Mouse (Mus musculus): Measurements from ENCODE around the gene Smarce1. TPM values are rescaled to one million over a fixed set of nuclear protein-coding genes. Genes with fewer than 3 reads are reported as not detected.

Gene Smarce1
- total and polyA plus RNA-seq, 3 experiments: 149 to 464 (median 246) TPM

DNA sequence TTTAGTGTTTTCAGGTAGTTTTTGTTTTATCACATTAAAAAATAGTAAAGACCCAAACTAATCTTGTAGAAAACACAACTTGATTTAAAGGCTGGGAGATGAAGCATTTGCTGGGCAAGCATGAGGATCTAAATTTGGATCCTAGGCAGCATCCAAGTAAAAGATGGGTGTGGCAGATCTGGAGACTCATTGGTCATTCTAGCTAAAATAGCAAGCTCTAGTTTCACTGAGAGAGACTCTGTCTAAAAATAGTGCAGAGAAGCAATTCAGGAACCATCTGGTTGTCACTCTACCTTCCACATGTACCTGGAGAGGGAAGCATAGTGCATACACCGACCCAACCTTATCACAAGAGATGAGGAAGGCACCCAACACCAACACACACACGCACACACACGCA is 14.6 kb downstream of the Smarce1 start:
- peaks cover 79 to 96% of the 10 kb centered on the region in 2 experiments for H3K36me3 ChIP-seq (replicated peaks in 1 of 2; ENCODE audit: control insufficient read depth in 1 of 2, insufficient read depth in 1 of 2, low read length in 1 of 2)
- no peak overlapping the region for H3K9ac ChIP-seq (ENCODE audit: insufficient read depth, low read depth)
- H3K4me1 ChIP-seq (ENCODE audit: control insufficient read depth in 1 of 2, insufficient read depth in 2 of 2): peaks cover 9 to 23% of the 10 kb centered on the region in 2 experiments
- no peak overlapping the region for H3K27ac ChIP-seq (ENCODE audit: insufficient read depth, low read depth)
- H3K4me2 ChIP-seq (ENCODE audit: insufficient read depth, low read depth, poor library complexity, severe bottlenecking): no peak overlapping the region
- no peak for TF ChIP-seq HCFC1 (IDR thresholded peaks at IDR 0.05; ENCODE audit: low read depth, low read length)
- peak; percentile 79 for TF ChIP-seq MEF2A (IDR thresholded peaks at IDR 0.05; ENCODE audit: borderline replicate concordance, low read depth, low read length)
- no peak for TF ChIP-seq ZMIZ1 (IDR thresholded peaks at IDR 0.05; ENCODE audit: low read depth, low read length)
- H3K79me2 ChIP-seq (replicated peaks; ENCODE audit: control insufficient read depth, extremely low read depth, insufficient read depth, poor library complexity, severe bottlenecking): no peaks in the 10 kb centered on the region
- no peaks in the 10 kb centered on the region for H3K9me3 ChIP-seq (replicated peaks; ENCODE audit: low read length)
- dilution Hi-C loops (cut with MboI; ENCODE audit: extremely low pct_ligation_motif_present, extremely low pct_unique_long_range_greater_than_20kb, low sequenced_read_pairs) (no loop called here), in situ Hi-C loops (cut with MboI; ENCODE audit: low pct_ligation_motif_present, low pct_unique_long_range_greater_than_20kb, low sequenced_read_pairs) (no loop called here)
- no peak for DNase-seq (ENCODE audit: extremely low read depth)
- no peaks in the 10 kb centered on the region for H3K27me3 ChIP-seq (replicated peaks)
- no peak overlapping the region for H3K4me3 ChIP-seq (replicated peaks in 1 of 3; ENCODE audit: low read depth in 2 of 3, low read length in 2 of 3, poor library complexity in 1 of 3)

- H3K4me1 ChIP-seq (ENCODE audit: control insufficient read depth in 1 of 2, insufficient read depth in 2 of 2): peaks cover 8 to 17% of the 10 kb centered on the region in 2 experiments
- H3K36me3 ChIP-seq (replicated peaks in 1 of 2; ENCODE audit: control insufficient read depth in 1 of 2, insufficient read depth in 1 of 2, low read length in 1 of 2): peaks cover 79 to 92% of the 10 kb centered on the region in 2 experiments
- DNase-seq (ENCODE audit: extremely low read depth): no peak
Measured at GRCm38 (mm10) chr11:99212693-99213092, 18.1 kb downstream of the Smarce1 start.

DNA sequence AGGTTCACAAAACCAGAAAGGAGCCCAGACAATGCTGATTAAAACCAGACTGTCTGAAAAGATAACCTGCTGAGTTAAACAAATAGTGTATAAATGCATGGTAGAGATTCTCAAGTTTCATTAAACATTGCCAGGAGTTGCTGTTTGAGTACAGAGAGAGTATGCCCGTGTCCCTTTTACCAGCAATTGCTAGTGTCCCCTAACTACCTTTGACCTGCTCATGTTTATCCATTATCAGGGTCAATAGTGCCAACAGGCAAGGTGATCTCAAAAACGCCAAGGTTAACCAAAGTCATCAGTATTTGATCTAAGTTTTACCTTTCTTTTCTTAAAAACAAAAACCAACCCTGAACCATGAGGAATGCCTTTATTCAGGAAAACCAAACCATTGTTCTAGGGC is 18.9 kb downstream of the Smarce1 start:
- Histone ChIP-seq H3K4me1 (ENCODE audit: control insufficient read depth in 1 of 2, insufficient read depth in 2 of 2) (peaks cover 7 to 10% of the 10 kb centered on the region in 2 experiments), H3K27me3 (replicated peaks) (no peaks in the 10 kb centered on the region), H3K9me3 (replicated peaks; ENCODE audit: low read length) (no peaks in the 10 kb centered on the region), H3K4me3 (replicated peaks in 1 of 3; ENCODE audit: low read depth in 2 of 3, low read length in 2 of 3, poor library complexity in 1 of 3) (no peak overlapping the region), H3K9ac (ENCODE audit: insufficient read depth, low read depth) (no peak overlapping the region), H3K27ac (ENCODE audit: insufficient read depth, low read depth) (no peak overlapping the region), H3K36me3 (replicated peaks in 1 of 2; ENCODE audit: control insufficient read depth in 1 of 2, insufficient read depth in 1 of 2, low read length in 1 of 2) (peaks cover 72 to 87% of the 10 kb centered on the region in 2 experiments), H3K79me2 (replicated peaks; ENCODE audit: control insufficient read depth, extremely low read depth, insufficient read depth, poor library complexity, severe bottlenecking) (no peaks in the 10 kb centered on the region), H3K4me2 (ENCODE audit: insufficient read depth, low read depth, poor library complexity, severe bottlenecking) (no peak overlapping the region)
- TF ChIP-seq CHD1 (IDR thresholded peaks at IDR 0.05; ENCODE audit: low read depth, low read length): no peak
- TF ChIP-seq SMC3 (IDR thresholded peaks at IDR 0.05; ENCODE audit: low read depth, low read length): no peak
- no peak for TF ChIP-seq ZC3H11A (IDR thresholded peaks at IDR 0.05; ENCODE audit: low read depth, low read length)
- no peak for TF ChIP-seq TCF12 (IDR thresholded peaks at IDR 0.05; ENCODE audit: low read depth, low read length)
- TF ChIP-seq IRF4 (IDR thresholded peaks at IDR 0.05; ENCODE audit: low read depth, low read length): no peak
- TF ChIP-seq USF2 (conservative IDR thresholded peaks at IDR 0.05; ENCODE audit: low read depth, low read length): no peak
- no peak for TF ChIP-seq E2F4 (IDR thresholded peaks at IDR 0.05; ENCODE audit: insufficient replicate concordance, low read depth, low read length)
- no peak for TF ChIP-seq JUN (IDR thresholded peaks at IDR 0.05; ENCODE audit: insufficient read depth, low read depth, low read length)
- no peak for TF ChIP-seq RCOR1 (conservative IDR thresholded peaks at IDR 0.05; ENCODE audit: low read depth, low read length)
- no peak for TF ChIP-seq USF1 (IDR thresholded peaks at IDR 0.05; ENCODE audit: low read depth, low read length)
- no peak for TF ChIP-seq CHD2 (IDR thresholded peaks at IDR 0.05; ENCODE audit: low read length)
- TF ChIP-seq RAD21 (IDR thresholded peaks at IDR 0.05; ENCODE audit: low read depth, low read length): no peak
- TF ChIP-seq MAFK (IDR thresholded peaks at IDR 0.05; ENCODE audit: insufficient replicate concordance, low read length): no peak
- no peak for TF ChIP-seq MEF2A (IDR thresholded peaks at IDR 0.05; ENCODE audit: borderline replicate concordance, low read depth, low read length)
- no peak for TF ChIP-seq EP300 (IDR thresholded peaks at IDR 0.05; ENCODE audit: low read length)
- TF ChIP-seq PAX5 (IDR thresholded peaks at IDR 0.05; ENCODE audit: low read length): no peak
- TF ChIP-seq ZKSCAN1 (IDR thresholded peaks at IDR 0.05; ENCODE audit: borderline replicate concordance, low read depth, low read length): no peak
- no peak for TF ChIP-seq POLR2AphosphoS2 (IDR thresholded peaks at IDR 0.05; ENCODE audit: low read depth, low read length)
- TF ChIP-seq MXI1 (IDR thresholded peaks at IDR 0.05; ENCODE audit: low read depth, low read length): no peak
- no peak for TF ChIP-seq ZMIZ1 (IDR thresholded peaks at IDR 0.05; ENCODE audit: low read depth, low read length)
- no peak for DNase-seq (ENCODE audit: extremely low read depth)
- dilution Hi-C loops (cut with MboI; ENCODE audit: extremely low pct_ligation_motif_present, extremely low pct_unique_long_range_greater_than_20kb, low sequenced_read_pairs): no loop called here
- in situ Hi-C loops (cut with MboI; ENCODE audit: low pct_ligation_motif_present, low pct_unique_long_range_greater_than_20kb, low sequenced_read_pairs): no loop called here

More at GRCm38 (mm10) chr11:99212693-99213092, 18.1 kb downstream of the Smarce1 start:
- dilution Hi-C loops (cut with MboI; ENCODE audit: extremely low pct_ligation_motif_present, extremely low pct_unique_long_range_greater_than_20kb, low sequenced_read_pairs) (no loop called here), in situ Hi-C loops (cut with MboI; ENCODE audit: low pct_ligation_motif_present, low pct_unique_long_range_greater_than_20kb, low sequenced_read_pairs) (no loop called here)
- H3K27ac ChIP-seq (ENCODE audit: insufficient read depth, low read depth): no peak overlapping the region
- no peak for TF ChIP-seq JUND (conservative IDR thresholded peaks at IDR 0.05; ENCODE audit: low read depth, low read length)
- TF ChIP-seq SIN3A (IDR thresholded peaks at IDR 0.05; ENCODE audit: low read length): no peak
- TF ChIP-seq UBTF (IDR thresholded peaks at IDR 0.05; ENCODE audit: low read depth, low read length): no peak
- no peaks in the 10 kb centered on the region for H3K9me3 ChIP-seq (replicated peaks; ENCODE audit: low read length)
- H3K4me3 ChIP-seq (replicated peaks in 1 of 3; ENCODE audit: low read depth in 2 of 3, low read length in 2 of 3, poor library complexity in 1 of 3): no peak overlapping the region
- H3K4me2 ChIP-seq (ENCODE audit: insufficient read depth, low read depth, poor library complexity, severe bottlenecking): no peak overlapping the region
- H3K27me3 ChIP-seq (replicated peaks): no peaks in the 10 kb centered on the region
- no peaks in the 10 kb centered on the region for H3K79me2 ChIP-seq (replicated peaks; ENCODE audit: control insufficient read depth, extremely low read depth, insufficient read depth, poor library complexity, severe bottlenecking)
- no peak overlapping the region for H3K9ac ChIP-seq (ENCODE audit: insufficient read depth, low read depth)

Data from CH12.LX (cell line).